Mouse (Mus musculus) urinary bladder, postnatal 4 days (tissue): ENCODE data around the gene Pmel.

ENCODE experiments used
- DNase-seq, 2 experiments: peaks; one replicate each; pipeline ENCODE4 v3.0.0; 2021 to 2022; ENCODE audit warnings: low spot score in 2 of 2

Gene Pmel

DNA sequence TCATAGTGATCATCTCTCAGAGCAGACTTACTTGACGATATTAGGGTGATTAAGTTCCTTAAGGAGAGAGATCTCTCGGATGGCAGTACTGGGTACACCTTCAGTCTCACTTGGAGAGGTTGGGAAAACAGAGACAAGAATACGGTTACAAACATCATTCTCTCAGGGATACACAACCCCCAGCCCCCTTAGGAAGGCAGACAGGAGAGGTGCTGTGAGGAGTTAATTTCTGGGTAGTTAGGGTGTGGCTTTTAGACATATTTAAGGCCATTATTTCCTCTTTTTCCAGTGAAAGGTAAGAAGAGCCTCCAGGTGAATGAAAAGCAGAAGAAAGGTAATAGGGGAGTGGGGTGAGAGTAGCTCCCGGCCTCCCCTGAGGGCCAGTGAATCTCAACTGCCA is at the start of gene Pmel:
TSS of gene Pmel (plus strand) at position 301 of the 400 bp plus-strand sequence.
- DNase-seq: no peak

DNA sequence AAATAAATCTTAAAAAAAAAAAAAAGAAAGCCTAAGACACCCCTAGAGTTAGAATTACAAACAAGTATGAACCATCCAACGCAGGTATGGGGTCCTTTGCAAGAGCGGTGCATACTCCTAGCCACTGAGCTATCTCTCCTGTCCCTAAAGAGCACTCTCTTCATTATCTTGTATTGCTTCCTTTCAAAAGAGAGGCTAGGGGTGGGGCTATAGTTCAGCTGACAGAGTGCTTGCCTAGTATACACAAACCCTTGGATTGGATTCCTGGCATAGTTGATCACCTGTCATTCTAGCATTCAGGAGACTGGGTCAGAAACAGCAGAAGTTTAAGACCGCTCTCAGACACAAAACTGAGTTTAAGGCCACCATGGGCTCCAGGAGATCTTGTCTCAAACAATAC is 48.7 kb upstream of the Pmel start:
- DNase-seq: no peak

DNA sequence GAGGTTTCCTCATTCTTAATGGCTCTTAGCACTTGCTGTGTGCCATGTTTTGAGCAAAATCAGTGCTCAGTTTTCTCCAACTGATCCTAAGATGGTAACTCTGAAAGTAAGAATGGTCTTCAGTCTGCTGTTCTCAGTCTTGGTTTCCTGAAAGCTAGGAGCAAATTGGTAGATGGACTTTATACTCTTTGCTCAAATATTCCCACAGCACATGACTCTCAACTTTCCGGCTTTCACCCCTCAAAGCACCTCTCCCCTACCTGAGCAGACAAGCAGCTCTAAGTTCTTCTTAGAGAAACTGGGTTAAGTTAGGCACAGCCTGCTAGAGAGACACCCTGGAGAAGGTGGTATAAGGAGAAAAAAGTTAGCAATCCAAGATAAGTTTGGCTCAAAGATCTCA is 47.3 kb upstream of the Pmel start:
- no peak for DNase-seq

DNA sequence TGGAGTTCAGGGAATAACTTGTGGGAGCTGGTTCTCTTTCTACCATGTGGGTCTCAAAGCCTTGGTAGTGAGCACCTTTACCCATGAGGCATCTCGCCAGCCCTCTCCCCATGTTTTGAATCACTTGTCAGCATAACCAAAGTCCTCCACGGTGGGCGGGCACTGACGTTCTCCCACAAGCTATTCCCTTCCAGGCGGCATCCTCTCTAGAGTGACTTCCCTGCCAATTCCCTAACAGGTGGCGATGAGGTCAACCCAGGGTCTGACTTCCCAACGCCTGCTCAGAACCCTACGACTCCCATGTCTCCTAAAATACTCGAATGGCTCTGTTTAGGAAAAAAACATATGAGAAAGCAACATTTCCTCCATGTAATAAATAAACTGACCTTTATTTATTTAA is 46.2 kb upstream of the Pmel start:
- DNase-seq: no peak

GRCm38 (mm10) chr10:128659490-128659889 is 44.5 kb upstream of the Pmel start:
- DNase-seq: no peak

- DNase-seq: no peak
Measured at GRCm38 (mm10) chr10:128662465-128662864, 41.5 kb upstream of the Pmel start.

DNA sequence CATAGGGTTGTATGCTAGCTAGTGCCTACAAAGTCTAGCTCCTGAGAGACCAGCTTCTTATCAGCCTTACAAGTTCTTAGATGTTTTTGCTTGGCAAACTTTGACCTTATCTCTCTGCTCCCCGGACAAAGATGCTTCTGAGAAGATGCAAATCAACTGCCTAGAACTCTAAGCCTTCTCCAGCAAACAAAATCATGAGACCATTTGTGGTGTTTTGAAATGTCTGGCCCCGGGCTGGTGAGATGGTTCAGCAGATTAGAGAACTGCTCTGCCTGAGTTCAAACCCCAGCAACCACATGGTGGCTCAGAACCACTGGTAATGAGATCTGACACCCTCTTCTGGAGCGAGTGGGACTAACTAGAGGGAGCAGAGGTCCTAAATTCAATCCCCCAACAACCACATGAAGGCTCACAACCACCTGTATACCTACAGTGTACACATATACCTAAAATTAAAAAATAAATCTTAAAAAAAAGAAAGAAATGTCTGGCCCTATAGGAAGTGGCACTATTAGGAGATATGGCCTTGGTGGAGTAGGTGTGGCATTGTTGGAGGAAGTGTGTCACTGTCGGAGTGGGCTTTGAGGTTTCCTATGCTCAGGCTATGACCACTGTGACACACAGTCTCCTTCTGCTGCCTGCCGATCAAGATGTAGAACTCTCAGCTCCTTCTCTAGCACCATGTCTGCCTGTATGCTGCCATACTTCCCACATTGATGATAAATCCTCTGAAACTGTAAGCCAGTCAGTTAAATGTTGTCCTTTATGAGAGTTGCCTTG is 40.4 kb upstream of the Pmel start:
- no peak for DNase-seq

DNA sequence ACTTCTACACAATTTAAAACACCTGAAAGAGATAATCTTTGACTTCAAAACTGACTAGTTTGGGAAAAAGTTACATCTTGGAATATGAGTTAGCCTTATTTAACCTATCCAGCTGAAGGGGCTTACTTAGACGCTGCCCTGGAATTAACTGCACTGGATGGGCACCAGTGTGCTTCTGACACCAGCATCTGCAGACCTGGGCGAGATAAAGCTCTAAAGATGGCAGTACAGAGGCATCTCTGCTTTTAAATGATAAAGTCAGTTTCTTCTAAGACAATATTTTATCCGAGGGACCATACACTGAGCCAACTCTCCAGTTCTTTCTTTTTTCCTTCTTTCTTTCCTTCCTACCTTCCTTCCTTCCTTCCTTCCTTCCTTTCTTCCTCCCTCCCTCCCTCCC is 39.2 kb upstream of the Pmel start:
- DNase-seq: no peak

DNA sequence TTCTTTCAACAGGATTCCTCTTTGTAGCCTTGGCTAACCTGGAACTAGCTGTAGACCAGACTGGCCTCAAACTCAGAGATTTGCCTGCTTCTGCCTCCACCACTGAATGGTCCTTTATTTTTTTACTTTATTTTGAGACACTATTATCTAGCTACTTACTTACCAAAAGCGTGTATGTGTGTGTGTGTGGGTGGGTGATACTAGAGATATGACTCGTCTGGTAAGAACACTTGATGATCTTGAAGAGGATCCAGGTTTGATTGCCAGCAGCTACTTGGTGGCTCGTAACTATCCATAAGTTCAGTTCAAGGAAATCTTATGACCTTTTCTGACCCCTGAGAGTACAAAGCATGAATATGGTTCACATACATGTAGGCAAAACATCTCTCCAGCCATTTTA is 38.7 kb upstream of the Pmel start:
- DNase-seq: no peak

DNA sequence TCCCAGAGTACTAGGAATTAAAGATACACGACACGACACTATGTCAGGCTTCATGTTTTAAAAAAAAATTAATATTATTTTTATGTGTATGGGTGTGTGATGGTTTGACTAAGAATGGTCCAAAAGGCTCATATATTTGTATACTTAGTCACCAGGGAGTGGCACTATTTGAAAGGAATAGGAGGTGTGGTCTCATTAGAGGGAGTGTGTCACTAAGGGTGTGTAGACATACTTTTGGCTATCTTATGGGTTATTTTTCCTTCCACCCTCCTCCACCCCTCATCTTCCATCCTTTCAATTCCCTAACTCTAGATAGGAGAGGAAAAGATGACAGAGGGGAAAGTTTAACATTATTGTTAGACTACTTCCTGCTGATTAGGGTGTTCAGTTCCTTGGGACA is 38.2 kb upstream of the Pmel start:
- DNase-seq: no peak

- DNase-seq: peak; percentile 48 to 67
Measured at GRCm38 (mm10) chr10:128668790-128669672, 35.0 kb upstream of the Pmel start.

- no peak for DNase-seq
Measured at GRCm38 (mm10) chr10:128671148-128671547, 32.8 kb upstream of the Pmel start.

DNA sequence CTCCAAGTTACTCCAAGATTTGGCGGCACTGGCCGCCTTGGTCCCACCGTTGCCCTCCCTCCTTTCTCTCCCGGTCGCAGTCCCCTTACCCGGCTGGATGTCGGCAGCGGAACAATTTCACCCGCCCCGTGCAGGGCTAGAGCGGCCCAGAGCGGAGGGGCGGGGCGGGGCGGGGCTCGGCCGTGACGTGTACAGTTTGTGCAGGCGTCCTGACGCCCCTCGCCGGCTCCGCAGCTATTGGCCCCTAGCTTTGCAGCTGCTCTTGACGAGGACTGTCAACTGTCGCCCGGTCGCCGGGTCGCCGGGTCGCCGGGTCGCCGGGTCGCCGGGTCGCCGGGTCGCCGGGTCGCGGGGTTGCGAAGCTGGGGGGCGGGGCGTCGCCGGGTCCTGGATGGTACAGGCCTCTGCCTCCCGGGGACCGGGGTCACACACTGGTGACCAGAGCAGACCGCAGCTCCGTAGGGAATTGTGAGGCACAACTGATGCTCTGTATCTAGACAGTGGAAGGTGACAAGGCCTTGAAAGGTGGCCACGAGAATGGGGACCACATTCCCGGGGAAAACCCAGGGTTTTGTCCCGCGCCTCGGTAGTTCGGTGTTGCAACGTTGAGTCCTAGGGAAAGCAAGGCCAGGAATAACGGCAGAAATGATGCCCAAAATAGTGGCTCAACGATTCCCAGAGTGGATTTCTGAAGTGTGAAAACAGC is 30.1 kb upstream of the Pmel start, which contains the start of gene Suox:
TSS of gene Suox (minus strand) at position 311 of the 706 bp plus-strand sequence.
- DNase-seq: peak; percentile 71 to 76

DNA sequence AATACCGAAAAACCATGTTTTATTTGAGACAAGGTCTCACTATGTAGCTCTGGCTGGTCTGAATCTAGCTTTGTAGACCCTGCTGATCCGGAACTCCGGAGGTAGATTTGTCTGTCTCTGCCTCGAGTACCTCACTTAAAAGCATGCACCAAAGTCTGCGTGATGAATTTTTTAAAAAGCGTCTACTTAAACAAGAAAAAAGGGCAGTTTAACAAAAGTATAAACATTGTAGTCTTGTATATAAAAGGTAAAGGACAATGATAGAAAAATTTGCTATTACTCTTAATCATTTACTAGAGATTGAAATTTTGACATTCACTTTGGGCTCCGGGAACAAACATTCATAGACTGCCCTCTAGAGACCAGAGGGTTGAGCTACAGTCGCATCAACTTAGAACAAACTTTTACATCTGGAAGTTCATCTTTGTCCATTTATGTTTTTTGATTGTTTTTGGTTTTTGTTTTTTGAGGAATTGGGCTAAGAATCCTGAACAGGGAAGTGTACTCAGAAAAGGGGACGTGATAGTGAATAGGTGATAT is 29.5 kb upstream of the Pmel start:
- DNase-seq: no peak

GRCm38 (mm10) chr10:128695411-128695991 is 8.5 kb upstream of the Pmel start:
- DNase-seq: no peak

DNA sequence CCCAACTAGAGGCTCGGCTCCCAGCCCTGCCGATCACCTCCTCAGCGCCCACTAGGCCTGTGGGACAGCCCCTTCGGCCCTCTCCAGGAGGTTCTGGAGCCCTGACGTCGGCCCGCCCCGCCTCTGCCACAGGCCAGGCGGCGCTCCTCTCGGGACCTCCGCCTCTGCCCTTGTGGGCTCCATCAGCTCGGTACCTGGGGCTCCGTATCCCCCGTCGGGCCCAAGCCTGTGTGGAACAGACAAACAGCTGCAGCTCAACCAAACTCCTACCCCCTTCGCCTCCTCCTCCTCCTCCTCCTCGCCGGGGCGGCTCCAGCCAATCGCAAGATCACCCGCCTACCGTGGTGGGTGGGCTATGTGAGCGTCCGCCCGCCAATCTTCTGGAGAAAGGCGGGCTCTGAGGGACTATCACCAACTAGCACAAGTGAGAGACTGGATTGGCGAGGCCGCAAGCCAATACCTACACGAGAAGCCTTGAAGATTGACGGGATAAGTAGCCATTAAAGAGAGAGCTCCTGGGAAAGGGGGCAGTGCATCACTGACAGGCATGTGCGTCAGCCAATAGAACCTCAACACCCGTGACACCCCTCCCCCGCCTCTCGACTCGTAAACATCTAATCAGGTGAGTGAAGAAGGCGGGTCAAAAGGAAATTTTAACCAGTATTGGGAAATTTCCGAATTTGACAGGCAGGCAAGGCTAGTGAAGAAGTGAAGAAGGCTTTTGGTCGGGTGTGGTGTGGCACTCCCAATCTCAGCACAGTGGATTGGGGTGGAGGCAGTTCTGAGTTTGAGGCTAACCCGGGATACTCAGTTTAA is 7.8 kb upstream of the Pmel start, which contains the start of gene Rab5b:
TSS of gene Rab5b (minus strand) at position 273 of the 816 bp plus-strand sequence.
- DNase-seq: peak; percentile 96 to 98

- no peak for DNase-seq
Measured at GRCm38 (mm10) chr10:128697072-128697725, 6.8 kb upstream of the Pmel start.

- no peak for DNase-seq
Measured at GRCm38 (mm10) chr10:128699006-128699405, 5.0 kb upstream of the Pmel start.

GRCm38 (mm10) chr10:128699611-128700010 is 4.4 kb upstream of the Pmel start:
- no peak for DNase-seq

DNA sequence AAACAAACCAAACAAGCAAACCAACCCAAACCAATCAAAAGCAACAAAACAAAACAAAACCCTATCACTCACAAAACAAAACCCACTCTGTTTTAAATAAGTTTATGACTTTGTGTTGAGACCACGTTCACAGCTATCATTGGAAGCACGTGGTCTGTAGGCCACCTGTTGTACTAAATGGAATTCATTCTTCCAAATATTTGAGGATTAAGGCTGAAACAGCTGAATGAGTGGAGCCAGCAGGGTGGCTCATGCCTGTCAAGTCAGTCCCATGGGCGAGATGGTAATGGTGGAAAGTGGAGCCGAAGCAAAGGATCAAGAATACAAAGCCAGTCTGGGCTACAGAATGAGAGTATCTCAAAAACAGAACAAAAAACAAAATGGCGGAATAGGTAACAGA is 3.3 kb upstream of the Pmel start:
- no peak for DNase-seq
